Mouse (Mus musculus) testis, adult 2 months (tissue): Measurements from ENCODE around the gene Scand1. TPM values are rescaled to one million over a fixed set of nuclear protein-coding genes. Genes with fewer than 3 reads are reported as not detected.
A peak's percentile ranks its signal among the peaks of the same experiment; 100 is the strongest.

Experiments
- H3K27ac ChIP-seq: fragments of 200-500 bp; 2 replicates; pipeline ENCODE4 v1.5.1; 2012; ENCODE audit warnings: low read depth, low read length; ENCODE audit not compliant: control insufficient read depth, insufficient read depth
- H3K27me3 ChIP-seq: fragments of 200-500 bp; 2 replicates; pipeline ENCODE4 v1.6.1; 2012; ENCODE audit warnings: mild to moderate bottlenecking, low read length, moderate library complexity; ENCODE audit not compliant: control insufficient read depth, insufficient read depth
- H3K36me3 ChIP-seq: fragments of 200-500 bp; 2 replicates; pipeline ENCODE4 v1.6.1; 2012; ENCODE audit warnings: mild to moderate bottlenecking, low read length; ENCODE audit not compliant: control insufficient read depth, insufficient read depth
- H3K4me1 ChIP-seq: fragments of 200-500 bp; 2 replicates; pipeline ENCODE4 v1.6.1; 2012; ENCODE audit warnings: low read length; ENCODE audit not compliant: control insufficient read depth, insufficient read depth
- H3K4me3 ChIP-seq: fragments of 200-500 bp; 2 replicates; pipeline ENCODE4 v1.5.1; 2012; ENCODE audit warnings: low read depth, mild to moderate bottlenecking, low read length, moderate library complexity, mixed read lengths; ENCODE audit not compliant: control insufficient read depth
- CTCF ChIP-seq: fragments of 200-500 bp; IDR thresholded peaks from 2 replicates; pipeline ENCODE4 v1.5.1; 2012; ENCODE audit warnings: low read depth, mild to moderate bottlenecking, inconsistent platforms, low read length, moderate library complexity; ENCODE audit not compliant: control insufficient read depth, insufficient read depth, insufficient replicate concordance
- POLR2A ChIP-seq: fragments of 200-500 bp; IDR thresholded peaks from 2 replicates; pipeline ENCODE4 v1.6.1; 2012; ENCODE audit warnings: low read depth, mild to moderate bottlenecking, inconsistent platforms, low read length, moderate library complexity; ENCODE audit not compliant: control insufficient read depth
- polyA plus RNA-seq: library from polyadenylated mRNA; depleted of rRNA; stranded (reverse); fragments of >200 nt; gene quantifications from 2 replicates; pipeline ENCODE4 v1.2.3, GENCODE M21; 2012; rRNA removed

Scand1 gene
- polyA plus RNA-seq, 1 experiment = 212 TPM

GRCm38 (mm10) chr2:156281227-156281626 lies 31.3 kb downstream of the Scand1 start:
- TF ChIP-seq CTCF (no peak), POLR2A (no peak)
- Histone ChIP-seq H3K4me3 (no peak overlapping the region), H3K27me3 (no peaks in the 10 kb centered on the region), H3K36me3 (0 out of 2 replicates have a peak, but pooled peaks cover 1% of the 10 kb centered on the region), H3K4me1 (no peaks in the 10 kb centered on the region), H3K27ac (no peak overlapping the region)

GRCm38 (mm10) chr2:156278226-156279017 lies 34.1 kb downstream of the Scand1 start:
- TF ChIP-seq CTCF = no peak
- no peak for TF ChIP-seq POLR2A
- 0 out of 2 replicates have a peak, but pooled peaks cover 1% of the 10 kb centered on the region for H3K36me3 ChIP-seq
- peak overlapping the region; percentile 54 for H3K27ac ChIP-seq

GRCm38 (mm10) chr2:156272553-156272952 lies 40.0 kb downstream of the Scand1 start:
- H3K36me3 ChIP-seq = no peaks in the 10 kb centered on the region; the same call in 1 of the 2 replicates
- TF ChIP-seq POLR2A = no peak
- no peak for TF ChIP-seq CTCF
- H3K27me3 ChIP-seq = no peaks in the 10 kb centered on the region
- no peak overlapping the region for H3K4me3 ChIP-seq
- H3K27ac ChIP-seq = no peak overlapping the region
- H3K4me1 ChIP-seq = no peaks in the 10 kb centered on the region

More at GRCm38 (mm10) chr2:156278226-156279017, 34.1 kb downstream of the Scand1 start:
- no peaks in the 10 kb centered on the region for H3K4me1 ChIP-seq
- no peaks in the 10 kb centered on the region for H3K27me3 ChIP-seq
- no peak overlapping the region for H3K4me3 ChIP-seq

GRCm38 (mm10) chr2:156267636-156268035 lies 44.9 kb downstream of the Scand1 start:
- H3K4me3 ChIP-seq = no peak overlapping the region
- no peaks in the 10 kb centered on the region for H3K27me3 ChIP-seq
- no peak for TF ChIP-seq CTCF
- TF ChIP-seq POLR2A = no peak
- H3K36me3 ChIP-seq = no peaks in the 10 kb centered on the region
- no peaks in the 10 kb centered on the region for H3K4me1 ChIP-seq
- H3K27ac ChIP-seq = no peak overlapping the region

DNA sequence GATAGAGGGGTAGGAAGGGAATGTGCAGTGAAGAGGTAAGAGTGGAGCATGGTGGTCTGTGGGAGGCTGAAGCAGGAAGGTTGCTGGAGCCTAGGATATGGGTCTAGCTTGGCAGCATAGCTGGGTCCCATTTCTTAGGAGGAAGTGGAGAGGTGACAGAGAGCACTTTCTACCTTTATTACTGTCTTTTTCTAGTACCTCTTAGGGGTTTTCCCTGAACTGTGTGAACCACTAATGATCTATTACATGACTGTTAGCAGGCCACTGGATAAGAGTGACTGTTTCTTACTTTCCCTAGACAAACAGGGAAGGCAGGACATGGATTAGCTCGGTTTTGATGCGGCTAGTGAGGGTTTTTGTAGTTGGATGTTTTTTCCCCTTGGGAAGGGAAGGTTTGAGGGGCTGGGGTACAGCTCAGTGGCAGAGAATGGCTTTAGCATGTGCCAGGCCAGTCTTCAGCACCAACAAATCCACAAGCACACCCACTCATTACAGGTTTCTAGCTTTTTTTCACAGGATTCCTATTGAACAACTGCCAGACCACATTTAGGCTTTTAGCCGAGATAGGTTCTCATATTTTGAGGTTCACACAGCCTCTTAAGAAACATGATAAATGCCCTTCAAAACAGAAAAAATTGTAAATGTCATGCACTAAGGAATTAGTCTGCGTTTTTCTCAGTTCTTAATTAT lies 49.2 kb downstream of the Scand1 start:
- no peaks in the 10 kb centered on the region for H3K4me1 ChIP-seq
- no peaks in the 10 kb centered on the region for H3K27me3 ChIP-seq
- no peak overlapping the region for H3K4me3 ChIP-seq
- TF ChIP-seq CTCF (no peak), POLR2A (no peak)
- no peak overlapping the region for H3K27ac ChIP-seq
- no peaks in the 10 kb centered on the region for H3K36me3 ChIP-seq

Other genes starting within 250 kb of the Scand1 start
- 844 and 859 TPM in 2 replicates for gene Spag4, start 247.5 kb downstream of the Scand1 start, polyA plus RNA-seq
- gene Cpne1, start 200.7 kb downstream of the Scand1 start, polyA plus RNA-seq = 16.1 and 22.1 TPM in 2 replicates
- 8.9 and 12.1 TPM in 2 replicates for gene Rbm12, start 200.7 kb downstream of the Scand1 start, polyA plus RNA-seq
- 3.8 and 6.9 TPM in 2 replicates for gene Gm28036, start 185.6 kb downstream of the Scand1 start, polyA plus RNA-seq
- 79.6 and 105 TPM in 2 replicates for gene Romo1, start 168.7 kb downstream of the Scand1 start, polyA plus RNA-seq
- gene Nfs1, start 168.5 kb downstream of the Scand1 start, polyA plus RNA-seq = 42.0 and 42.8 TPM in 2 replicates
- gene Rbm39, start 132.5 kb downstream of the Scand1 start, polyA plus RNA-seq = 19.3 and 27.9 TPM in 2 replicates
- 11.2 and 12.0 TPM in 2 replicates for gene Phf20, start 116.2 kb downstream of the Scand1 start, polyA plus RNA-seq
- gene Cnbd2, start 405 bp downstream of the Scand1 start, polyA plus RNA-seq = 94.5 and 95.7 TPM in 2 replicates
- gene Epb41l1, start 108.2 kb upstream of the Scand1 start, polyA plus RNA-seq = 4.0 and 6.1 TPM in 2 replicates
- gene Aar2, start 234.9 kb upstream of the Scand1 start, polyA plus RNA-seq = 13.8 and 16.2 TPM in 2 replicates